Mouse (Mus musculus) adrenal gland, adult 8-10 months (tissue): Measurements from ENCODE around the gene Hs3st5. TPM values are rescaled to one million over a fixed set of nuclear protein-coding genes. Genes with fewer than 3 reads are reported as not detected.
"Not testable (repeated sequence)": the region's sequence is repeated elsewhere in the genome, so short reads cannot be mapped to it uniquely, and the experiment has no call there.

Experiments
- DNase-seq: peaks from one replicate; pipeline ENCODE4 v3.0.0; 2022
- total RNA-seq, 4 experiments: library from RNA; stranded (reverse); gene quantifications; 2 replicates each; pipeline ENCODE4 v1.2.4; 2022

Hs3st5 gene
- 1 to 10 TPM in 3 of 4 experiments, under 1 TPM in 1; 0.81 to 1.5 (median 1.1) TPM for total RNA-seq

- peak; percentile 18 for DNase-seq
Observed at GRCm38 (mm10) chr10:36506727-36507555, at the start of gene Hs3st5. TSS of gene Hs3st5 (plus strand) at chr10:36506814.

GRCm38 (mm10) chr10:36468664-36469063 lies 38.0 kb upstream of the Hs3st5 start:
- no peak for DNase-seq

- no peak for DNase-seq
Observed at GRCm38 (mm10) chr10:36471135-36471534, 35.5 kb upstream of the Hs3st5 start.

- DNase-seq: no peak
Observed at GRCm38 (mm10) chr10:36474834-36475233, 31.8 kb upstream of the Hs3st5 start.

- DNase-seq: no peak
Observed at GRCm38 (mm10) chr10:36477543-36477942, 29.1 kb upstream of the Hs3st5 start.

- DNase-seq: no peak
Observed at GRCm38 (mm10) chr10:36483362-36483761, 23.3 kb upstream of the Hs3st5 start.

- no peak for DNase-seq
Observed at GRCm38 (mm10) chr10:36484011-36484410, 22.6 kb upstream of the Hs3st5 start.

- no peak for DNase-seq
Observed at GRCm38 (mm10) chr10:36484728-36485300, 21.8 kb upstream of the Hs3st5 start.

GRCm38 (mm10) chr10:36493566-36493965 lies 13.0 kb upstream of the Hs3st5 start:
- no peak for DNase-seq

- no peak for DNase-seq
Observed at GRCm38 (mm10) chr10:36499713-36500112, 6.9 kb upstream of the Hs3st5 start.

- no peak for DNase-seq
Observed at GRCm38 (mm10) chr10:36506033-36506726, 434 bp upstream of the Hs3st5 start.

GRCm38 (mm10) chr10:36507556-36507870 lies 899 bp downstream of the Hs3st5 start:
- no peak for DNase-seq

- no peak for DNase-seq
Observed at GRCm38 (mm10) chr10:36507991-36508546, 1.5 kb downstream of the Hs3st5 start.

- DNase-seq: no peak
Observed at GRCm38 (mm10) chr10:36509477-36509876, 2.9 kb downstream of the Hs3st5 start.

- DNase-seq: no peak
Observed at GRCm38 (mm10) chr10:36523881-36524280, 17.3 kb downstream of the Hs3st5 start.

GRCm38 (mm10) chr10:36533633-36534335 lies 27.2 kb downstream of the Hs3st5 start:
- no peak for DNase-seq

- DNase-seq: no peak
Observed at GRCm38 (mm10) chr10:36546622-36547021, 40.0 kb downstream of the Hs3st5 start.

GRCm38 (mm10) chr10:36547713-36548112 lies 41.1 kb downstream of the Hs3st5 start:
- DNase-seq: not testable (repeated sequence)

- DNase-seq: no peak
Observed at GRCm38 (mm10) chr10:36554057-36554456, 47.4 kb downstream of the Hs3st5 start.

GRCm38 (mm10) chr10:36554941-36555888 lies 48.6 kb downstream of the Hs3st5 start:
- no peak for DNase-seq

GRCm38 (mm10) chr10:36556128-36556527 lies 49.5 kb downstream of the Hs3st5 start:
- no peak for DNase-seq
